Mouse (Mus musculus) neural tube, embryonic 12.5 days (tissue): Measurements from ENCODE around the gene Carmil1. TPM values are rescaled to one million over a fixed set of nuclear protein-coding genes. Genes with fewer than 3 reads are reported as not detected.

ENCODE experiments used
- ATAC-seq: fragments of 200-750 bp; cut with Nextera tagmentation; 2 replicates; pipeline ENCODE4 v1.8.0; 2017; ENCODE audit warnings: low read depth, mild to moderate bottlenecking, moderate TSS enrichment, moderate library complexity; ENCODE audit not compliant: low FRiP score
- H3K27ac ChIP-seq: fragments of 300-500 bp; sonication (generic); 2 replicates; pipeline ENCODE4 v1.5.1; 2016
- H3K27me3 ChIP-seq: fragments of 300-500 bp; sonication (generic); replicated peaks from 2 replicates; pipeline ENCODE4 v1.6.1; 2016; ENCODE audit warnings: mild to moderate bottlenecking
- H3K36me3 ChIP-seq: fragments of 300-500 bp; sonication (generic); 2 replicates; pipeline ENCODE4 v1.6.1; 2016; ENCODE audit warnings: mild to moderate bottlenecking
- H3K4me1 ChIP-seq: fragments of 300-500 bp; sonication (generic); 2 replicates; pipeline ENCODE4 v1.6.1; 2016
- H3K4me2 ChIP-seq: fragments of 300-500 bp; sonication (generic); replicated peaks from 2 replicates; pipeline ENCODE4 v1.6.1; 2016; ENCODE audit warnings: mild to moderate bottlenecking
- H3K4me3 ChIP-seq: fragments of 300-500 bp; sonication (generic); 2 replicates; pipeline ENCODE4 v1.5.1; 2016
- H3K9ac ChIP-seq: fragments of 300-500 bp; sonication (generic); 2 replicates; pipeline ENCODE4 v1.6.1; 2016; ENCODE audit warnings: mild to moderate bottlenecking
- H3K9me3 ChIP-seq: fragments of 300-500 bp; sonication (generic); 2 replicates; pipeline ENCODE4 v1.6.1; 2016; ENCODE audit warnings: mild to moderate bottlenecking
- WGBS: fragments of 180-500 bp; shearing (Covaris S2); methylation state at CpG from one replicate; pipeline ENCODE4 v1.1.7; 2016; 5-methylcytosine and 5-hydroxymethylcytosine counted together
- polyA plus RNA-seq: library from polyadenylated mRNA; unstranded; fragments of >200 nt; fragmentation: Nextera tagmentation; extraction: Ambion mirVana; gene quantifications from 2 replicates; pipeline ENCODE4 v1.2.1, GENCODE M21; 2016

The Carmil1 gene
- polyA plus RNA-seq, 1 experiment from 2014 or later, result 19.5 TPM

- H3K4me2 ChIP-seq, result no peak overlapping the region
- WGBS, result 88% methylated on average over 7 of the region's 7 CpGs
- H3K27ac ChIP-seq, result no peak overlapping the region
- H3K9me3 ChIP-seq, result no peaks in the 10 kb centered on the region
- no peaks in the 10 kb centered on the region for H3K36me3 ChIP-seq
- H3K27me3 ChIP-seq, result no peaks in the 10 kb centered on the region
- H3K4me1 ChIP-seq, result no peaks in the 10 kb centered on the region
- no peak for ATAC-seq
- no peak overlapping the region for H3K4me3 ChIP-seq
- H3K9ac ChIP-seq, result no peak overlapping the region
Measured at GRCm38 (mm10) chr13:24251236-24251635, 29.4 kb downstream of the Carmil1 start.

- Histone ChIP-seq H3K27me3 (no peaks in the 10 kb centered on the region), H3K9me3 (no peaks in the 10 kb centered on the region), H3K27ac (no peak overlapping the region), H3K4me3 (no peak overlapping the region), H3K9ac (no peak overlapping the region), H3K4me2 (no peak overlapping the region), H3K36me3 (no peaks in the 10 kb centered on the region), H3K4me1 (no peaks in the 10 kb centered on the region)
- WGBS, result 90% methylated on average over 5 of the region's 5 CpGs
- no peak for ATAC-seq
Measured at GRCm38 (mm10) chr13:24247928-24248327, 32.7 kb downstream of the Carmil1 start.

- Histone ChIP-seq H3K4me1 (no peaks in the 10 kb centered on the region), H3K36me3 (no peaks in the 10 kb centered on the region), H3K4me3 (no peak overlapping the region), H3K27ac (no peak overlapping the region), H3K9ac (no peak overlapping the region), H3K9me3 (no peaks in the 10 kb centered on the region), H3K27me3 (no peaks in the 10 kb centered on the region), H3K4me2 (no peak overlapping the region)
- no peak for ATAC-seq
- 77% methylated on average over 3 of the region's 3 CpGs for WGBS
Measured at GRCm38 (mm10) chr13:24247441-24247840, 33.2 kb downstream of the Carmil1 start.

- H3K9me3 ChIP-seq, result no peaks in the 10 kb centered on the region
- H3K4me2 ChIP-seq, result no peak overlapping the region
- H3K4me3 ChIP-seq, result no peak overlapping the region
- H3K27me3 ChIP-seq, result no peaks in the 10 kb centered on the region
- 93% methylated on average over 6 of the region's 6 CpGs for WGBS
- no peaks in the 10 kb centered on the region for H3K36me3 ChIP-seq
- no peak for ATAC-seq
- H3K4me1 ChIP-seq, result no peaks in the 10 kb centered on the region
- H3K27ac ChIP-seq, result no peak overlapping the region
- no peak overlapping the region for H3K9ac ChIP-seq
Measured at GRCm38 (mm10) chr13:24246266-24246665, 34.3 kb downstream of the Carmil1 start.

- no peak overlapping the region for H3K4me2 ChIP-seq
- H3K4me1 ChIP-seq, result no peaks in the 10 kb centered on the region
- 71% methylated on average over 11 of the region's 11 CpGs for WGBS
- H3K9ac ChIP-seq, result no peak overlapping the region
- no peak overlapping the region for H3K4me3 ChIP-seq
- no peaks in the 10 kb centered on the region for H3K36me3 ChIP-seq
- H3K27ac ChIP-seq, result no peak overlapping the region
- H3K9me3 ChIP-seq, result no peaks in the 10 kb centered on the region
- H3K27me3 ChIP-seq, result no peaks in the 10 kb centered on the region
- no peak for ATAC-seq
Measured at GRCm38 (mm10) chr13:24244613-24245012, 36.0 kb downstream of the Carmil1 start.

- Histone ChIP-seq H3K27me3 (no peaks in the 10 kb centered on the region), H3K27ac (no peak overlapping the region), H3K4me1 (no peaks in the 10 kb centered on the region), H3K36me3 (no peaks in the 10 kb centered on the region), H3K4me2 (no peak overlapping the region), H3K9ac (no peak overlapping the region), H3K4me3 (no peak overlapping the region), H3K9me3 (no peaks in the 10 kb centered on the region)
- WGBS, result 79% methylated on average over 4 of the region's 4 CpGs
- ATAC-seq, result no peak
Measured at GRCm38 (mm10) chr13:24243964-24244363, 36.6 kb downstream of the Carmil1 start.

- no peak overlapping the region for H3K9ac ChIP-seq
- H3K4me2 ChIP-seq, result no peak overlapping the region
- H3K36me3 ChIP-seq, result no peaks in the 10 kb centered on the region
- 46% methylated on average over 5 of the region's 5 CpGs for WGBS
- no peaks in the 10 kb centered on the region for H3K4me1 ChIP-seq
- no peaks in the 10 kb centered on the region for H3K27me3 ChIP-seq
- no peak for ATAC-seq
- no peak overlapping the region for H3K27ac ChIP-seq
- H3K4me3 ChIP-seq, result no peak overlapping the region
- H3K9me3 ChIP-seq, result no peaks in the 10 kb centered on the region
Measured at GRCm38 (mm10) chr13:24242429-24243106, 38.0 kb downstream of the Carmil1 start.

GRCm38 (mm10) chr13:24241201-24241600 lies 39.4 kb downstream of the Carmil1 start:
- Histone ChIP-seq H3K27me3 (no peaks in the 10 kb centered on the region), H3K4me2 (no peak overlapping the region), H3K9me3 (no peaks in the 10 kb centered on the region), H3K36me3 (no peaks in the 10 kb centered on the region), H3K4me1 (no peaks in the 10 kb centered on the region), H3K27ac (no peak overlapping the region), H3K9ac (no peak overlapping the region), H3K4me3 (no peak overlapping the region)
- ATAC-seq, result no peak
- 80% methylated on average over 5 of the region's 5 CpGs for WGBS

- no peaks in the 10 kb centered on the region for H3K36me3 ChIP-seq
- H3K4me1 ChIP-seq, result no peaks in the 10 kb centered on the region
- no peak overlapping the region for H3K27ac ChIP-seq
- WGBS, result 88% methylated on average over 4 of the region's 4 CpGs
- no peak overlapping the region for H3K4me2 ChIP-seq
- no peak for ATAC-seq
- H3K9me3 ChIP-seq, result no peaks in the 10 kb centered on the region
- no peaks in the 10 kb centered on the region for H3K27me3 ChIP-seq
- H3K4me3 ChIP-seq, result no peak overlapping the region
- no peak overlapping the region for H3K9ac ChIP-seq
Measured at GRCm38 (mm10) chr13:24240430-24240829, 40.2 kb downstream of the Carmil1 start.

GRCm38 (mm10) chr13:24238456-24239120 lies 42.0 kb downstream of the Carmil1 start:
- H3K9ac ChIP-seq, result no peak overlapping the region
- H3K27me3 ChIP-seq, result no peaks in the 10 kb centered on the region
- H3K27ac ChIP-seq, result no peak overlapping the region
- no peak overlapping the region for H3K4me3 ChIP-seq
- H3K4me1 ChIP-seq, result no peaks in the 10 kb centered on the region
- no peaks in the 10 kb centered on the region for H3K9me3 ChIP-seq
- no peaks in the 10 kb centered on the region for H3K36me3 ChIP-seq
- no peak for ATAC-seq
- 89% methylated on average over 3 of the region's 3 CpGs for WGBS
- no peak overlapping the region for H3K4me2 ChIP-seq

- 83% methylated on average over 4 of the region's 4 CpGs for WGBS
- no peak overlapping the region for H3K9ac ChIP-seq
Measured at GRCm38 (mm10) chr13:24236736-24237135, 43.9 kb downstream of the Carmil1 start.

GRCm38 (mm10) chr13:24232750-24233149 lies 47.8 kb downstream of the Carmil1 start:
- WGBS, result 84% methylated on average over 6 of the region's 6 CpGs
- Histone ChIP-seq H3K27me3 (no peaks in the 10 kb centered on the region), H3K36me3 (no peaks in the 10 kb centered on the region), H3K4me2 (no peak overlapping the region), H3K9me3 (no peaks in the 10 kb centered on the region), H3K4me1 (no peaks in the 10 kb centered on the region), H3K27ac (no peak overlapping the region), H3K4me3 (no peak overlapping the region), H3K9ac (no peak overlapping the region)
- no peak for ATAC-seq

More at GRCm38 (mm10) chr13:24236736-24237135, 43.9 kb downstream of the Carmil1 start:
- H3K4me1 ChIP-seq, result no peaks in the 10 kb centered on the region
- no peak overlapping the region for H3K4me3 ChIP-seq
- H3K4me2 ChIP-seq, result no peak overlapping the region
- ATAC-seq, result no peak
- no peak overlapping the region for H3K27ac ChIP-seq
- H3K9me3 ChIP-seq, result no peaks in the 10 kb centered on the region
- no peaks in the 10 kb centered on the region for H3K27me3 ChIP-seq
- H3K36me3 ChIP-seq, result no peaks in the 10 kb centered on the region
